Mouse (Mus musculus) forebrain, embryonic 14.5 days (tissue): ENCODE results near the gene Gstp3. TPM values are rescaled to one million over a fixed set of nuclear protein-coding genes. Genes with fewer than 3 reads are reported as not detected.
A peak's percentile ranks its signal among the peaks of the same experiment; 100 is the strongest.
"Not testable (repeated sequence)": the region's sequence is repeated elsewhere in the genome, so short reads cannot be mapped to it uniquely, and the experiment has no call there.

Experiments
- ATAC-seq: fragments of 200-750 bp; cut with Nextera tagmentation; 2 replicates; pipeline ENCODE4 v1.8.0; 2017; ENCODE audit warnings: mild to moderate bottlenecking, moderate library complexity
- DNase-seq: peaks from one replicate; pipeline ENCODE4 v3.0.0-alpha.2; 2015; ENCODE audit warnings: low spot score
- H3K27ac ChIP-seq: fragments of 300-500 bp; sonication (generic); 2 replicates; pipeline ENCODE4 v1.5.1; 2014; ENCODE audit warnings: low read depth, mild to moderate bottlenecking, control low read depth, low read length, moderate library complexity
- H3K27me3 ChIP-seq: fragments of 300-500 bp; sonication (generic); replicated peaks from 2 replicates; pipeline ENCODE4 v1.6.1; 2014; ENCODE audit warnings: low read length, control low read depth, mixed read lengths; ENCODE audit not compliant: control insufficient read depth, insufficient read depth
- H3K36me3 ChIP-seq: fragments of 300-500 bp; sonication (generic); 2 replicates; pipeline ENCODE4 v1.6.1; 2014; ENCODE audit warnings: low read length, control low read depth; ENCODE audit not compliant: control insufficient read depth, insufficient read depth
- H3K4me1 ChIP-seq: fragments of 300-500 bp; sonication (generic); 2 replicates; pipeline ENCODE4 v1.6.1; 2014; ENCODE audit warnings: antibody characterized with exemption, low read length, control low read depth; ENCODE audit not compliant: control insufficient read depth, insufficient read depth
- H3K4me2 ChIP-seq: fragments of 300-500 bp; sonication (generic); 2 replicates; pipeline ENCODE4 v1.6.1; 2014; ENCODE audit warnings: mild to moderate bottlenecking, control low read depth, low read length
- H3K4me3 ChIP-seq: fragments of 300-500 bp; sonication (generic); 2 replicates; pipeline ENCODE4 v1.5.1; 2014; ENCODE audit warnings: low read depth, low read length, control low read depth
- H3K9ac ChIP-seq: fragments of 300-500 bp; sonication (generic); 2 replicates; pipeline ENCODE4 v1.6.1; 2014; ENCODE audit warnings: mild to moderate bottlenecking, low read length, control low read depth, moderate library complexity
- H3K9me3 ChIP-seq: fragments of 300-500 bp; sonication (generic); replicated peaks from 2 replicates; pipeline ENCODE4 v1.6.1; 2016; ENCODE audit warnings: low read length, control low read depth, mixed read lengths; ENCODE audit not compliant: control insufficient read depth
- WGBS: fragments of 180-500 bp; shearing (Covaris S2); extraction: QIAGEN DNeasy Blood & Tissue Kit; methylation state at CpG from one replicate; pipeline ENCODE4 v1.1.7; 2014; 5-methylcytosine and 5-hydroxymethylcytosine counted together
- polyA plus RNA-seq: library from polyadenylated mRNA; unstranded; fragments of >200 nt; fragmentation: Nextera tagmentation; extraction: Ambion mirVana; gene quantifications from 2 replicates; pipeline ENCODE4 v1.2.1, GENCODE M21; 2014

The Gstp3 gene
- polyA plus RNA-seq, 1 experiment from 2014 or later: not detected

DNA sequence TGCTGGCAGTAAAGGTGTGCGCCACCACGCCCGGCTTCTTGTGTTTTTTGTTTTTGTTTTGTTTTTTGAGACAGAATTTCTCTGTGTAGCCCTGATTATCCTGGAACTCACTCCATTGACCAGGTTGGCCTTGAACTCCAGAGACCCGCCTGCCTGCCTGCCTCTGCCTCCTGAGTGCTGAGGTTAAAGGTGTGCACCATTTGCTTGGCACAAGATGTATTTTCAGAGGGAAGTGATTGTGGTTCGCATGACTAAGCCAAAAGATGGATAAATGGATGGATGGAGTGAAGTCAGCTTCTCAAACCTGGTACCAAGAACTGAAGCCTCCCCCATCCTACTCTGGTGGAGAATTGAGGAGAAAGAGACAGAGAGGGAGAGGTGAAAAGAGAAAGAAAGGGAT lies 4.8 kb downstream of the Gstp3 start:
- whole genome bisulfite sequencing: 90% methylated on average over 5 of the region's 5 CpGs
- DNase-seq (no peak), ATAC-seq (no peak)
- Histone ChIP-seq H3K27ac (no peak overlapping the region), H3K27me3 (no peaks in the 10 kb centered on the region), H3K9ac (no peak overlapping the region), H3K36me3 (no peaks in the 10 kb centered on the region), H3K4me3 (no peak overlapping the region), H3K9me3 (no peaks in the 10 kb centered on the region), H3K4me2 (no peak overlapping the region), H3K4me1 (no peaks in the 10 kb centered on the region)

GRCm38 (mm10) chr19:4052516-4053030 lies 6.8 kb downstream of the Gstp3 start:
- 86% methylated on average over 5 of the region's 5 CpGs for WGBS
- Histone ChIP-seq H3K27me3 (no peaks in the 10 kb centered on the region), H3K9ac (no peak overlapping the region), H3K4me3 (no peak overlapping the region), H3K4me1 (no peaks in the 10 kb centered on the region), H3K9me3 (no peaks in the 10 kb centered on the region), H3K36me3 (no peaks in the 10 kb centered on the region), H3K27ac (no peak overlapping the region), H3K4me2 (no peak overlapping the region)
- DNase-seq (no peak), ATAC-seq (no peak)

DNA sequence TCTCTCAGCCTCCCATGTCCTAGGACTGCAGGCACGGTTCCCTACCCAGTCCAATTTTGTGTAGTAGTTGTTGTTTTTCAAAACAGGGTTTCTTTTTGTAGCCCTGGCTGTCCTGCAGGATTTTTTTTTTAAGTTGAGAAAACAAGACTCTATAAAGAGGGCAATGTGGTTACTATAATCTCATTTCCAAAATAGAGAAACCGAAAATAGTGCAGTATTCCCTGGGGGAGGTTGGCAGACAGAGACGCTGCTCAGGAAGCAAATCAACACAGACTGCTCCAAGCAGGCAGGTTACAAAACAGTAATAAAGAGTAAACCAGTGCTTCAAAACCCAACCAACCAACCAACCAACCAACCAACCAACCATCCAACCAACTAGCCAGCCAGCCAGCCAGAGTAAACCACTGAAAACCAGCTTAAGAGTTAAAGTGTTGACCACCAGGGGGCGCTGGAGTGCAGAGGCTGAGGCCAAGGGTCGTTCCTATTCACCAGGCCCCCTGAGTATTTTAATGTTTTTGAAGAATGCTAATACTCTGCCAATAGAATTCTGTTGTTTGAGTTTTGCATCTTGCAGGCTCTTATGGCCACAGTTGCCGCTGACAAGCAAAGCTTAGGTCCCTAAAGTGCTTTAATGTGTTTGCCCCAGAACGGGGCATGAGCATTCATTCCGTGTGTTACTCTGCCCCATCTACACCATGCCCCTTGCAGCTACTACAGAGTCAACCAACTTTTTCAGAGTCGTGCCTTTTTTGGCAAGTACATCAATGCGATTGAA lies 7.4 kb downstream of the Gstp3 start:
- Histone ChIP-seq H3K4me2 (no peak overlapping the region), H3K36me3 (no peaks in the 10 kb centered on the region), H3K4me3 (no peak overlapping the region), H3K27ac (no peak overlapping the region), H3K9me3 (no peaks in the 10 kb centered on the region), H3K27me3 (no peaks in the 10 kb centered on the region), H3K9ac (no peak overlapping the region), H3K4me1 (no peaks in the 10 kb centered on the region)
- DNase-seq (peak; percentile 56), ATAC-seq (no peak)
- 57% methylated on average over 10 of the region's 10 CpGs for WGBS

DNA sequence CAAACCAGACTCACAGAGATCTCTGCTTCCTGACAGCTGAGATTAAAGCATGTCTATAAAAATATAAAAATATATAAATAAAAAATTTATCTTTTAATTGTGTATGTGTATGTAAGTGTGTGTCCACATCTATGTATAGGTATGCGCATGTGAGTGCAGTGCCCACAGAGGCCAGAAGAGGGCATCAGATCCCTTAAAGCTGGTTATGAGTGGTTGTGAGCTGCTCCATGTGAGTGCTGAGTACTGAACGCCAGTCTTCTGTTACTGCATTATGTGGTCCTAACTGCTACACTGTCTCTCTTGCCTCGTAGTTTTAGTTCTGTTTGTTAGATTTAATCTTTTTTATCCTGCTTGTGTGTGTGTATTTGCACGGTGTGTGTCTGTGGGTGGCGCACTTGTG lies 8.4 kb downstream of the Gstp3 start:
- Histone ChIP-seq H3K4me1 (no peaks in the 10 kb centered on the region), H3K9me3 (no peaks in the 10 kb centered on the region), H3K9ac (no peak overlapping the region), H3K27ac (no peak overlapping the region), H3K4me2 (no peak overlapping the region), H3K4me3 (no peak overlapping the region), H3K36me3 (no peaks in the 10 kb centered on the region), H3K27me3 (no peaks in the 10 kb centered on the region)
- DNase-seq: no peak
- 90% methylated on average over 5 of the region's 5 CpGs for WGBS
- no peak for ATAC-seq

- not testable (repeated sequence) for H3K9me3 ChIP-seq, H3K4me3 ChIP-seq, DNase-seq, H3K9ac ChIP-seq, H3K27ac ChIP-seq, H3K27me3 ChIP-seq, H3K4me1 ChIP-seq, H3K4me2 ChIP-seq, H3K36me3 ChIP-seq, ATAC-seq
- WGBS: 85% methylated on average over 5 of the region's 5 CpGs
These were observed 10.3 kb downstream of the Gstp3 start for GRCm38 (mm10) chr19:4049069-4049468.

GRCm38 (mm10) chr19:4047859-4048258 lies 11.5 kb downstream of the Gstp3 start:
- H3K27ac ChIP-seq: no peak overlapping the region
- no peaks in the 10 kb centered on the region for H3K36me3 ChIP-seq
- no peak overlapping the region for H3K4me3 ChIP-seq
- no peaks in the 10 kb centered on the region for H3K9me3 ChIP-seq
- DNase-seq: peak; percentile 90
- no peaks in the 10 kb centered on the region for H3K27me3 ChIP-seq
- no peak overlapping the region for H3K9ac ChIP-seq
- no peak overlapping the region for H3K4me2 ChIP-seq
- 12% methylated on average over 4 of the region's 4 CpGs for WGBS
- ATAC-seq: no peak
- no peaks in the 10 kb centered on the region for H3K4me1 ChIP-seq

DNA sequence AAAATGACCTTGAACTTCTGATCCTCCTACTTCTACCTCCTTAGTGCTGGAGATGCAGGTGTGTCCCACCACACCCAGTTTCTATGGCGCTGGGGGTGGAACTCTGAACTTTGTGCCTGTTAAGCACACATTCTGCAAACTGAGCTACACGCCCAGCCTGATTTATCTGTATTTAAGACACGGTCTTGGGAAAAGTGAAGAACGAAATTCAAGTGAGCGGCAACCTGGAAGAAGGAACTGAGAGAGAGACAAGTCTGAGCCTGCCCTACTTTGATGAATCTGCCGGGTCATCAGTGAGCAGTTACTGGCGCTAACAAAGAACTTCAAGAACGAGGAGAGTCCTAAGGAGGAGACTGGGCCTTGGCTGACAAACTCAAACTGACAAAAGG lies 12.5 kb downstream of the Gstp3 start:
- no peak overlapping the region for H3K27ac ChIP-seq
- WGBS: 84% methylated on average over 8 of the region's 8 CpGs
- H3K36me3 ChIP-seq: no peaks in the 10 kb centered on the region
- no peaks in the 10 kb centered on the region for H3K4me1 ChIP-seq
- ATAC-seq (no peak), DNase-seq (no peak)
- H3K9ac ChIP-seq: no peak overlapping the region
- H3K9me3 ChIP-seq: no peaks in the 10 kb centered on the region
- no peaks in the 10 kb centered on the region for H3K27me3 ChIP-seq
- H3K4me3 ChIP-seq: no peak overlapping the region
- no peak overlapping the region for H3K4me2 ChIP-seq

GRCm38 (mm10) chr19:4045966-4046865 lies 13.2 kb downstream of the Gstp3 start, which contains the start of gene Gstp2:
Gstp2 (minus strand) TSS chr19:4046023.
- H3K4me3 ChIP-seq: no peak within 1 kb of the TSS

More at GRCm38 (mm10) chr19:4045966-4046865, 13.2 kb downstream of the Gstp3 start, which contains the start of gene Gstp2:
- Histone ChIP-seq H3K27me3 (no peaks in the 10 kb centered on the region), H3K36me3 (no peaks in the 10 kb centered on the region), H3K4me1 (no peaks in the 10 kb centered on the region), H3K4me2 (peak within 1 kb of the TSS; percentile 6; the same call in 1 of the 2 replicates), H3K27ac (no peak within 1 kb of the TSS), H3K9me3 (no peaks in the 10 kb centered on the region), H3K9ac (no peak within 1 kb of the TSS)
- DNase-seq: peak; percentile 79
- no peak for ATAC-seq
- 58% methylated on average over 16 of the region's 16 CpGs for WGBS
